Mouse (Mus musculus) liver, postnatal 0 days (tissue): Measurements from ENCODE around the gene Cyp26b1.

Source experiments
- CTCF ChIP-seq: sonication (generic); IDR thresholded peaks from 2 replicates; pipeline ENCODE4 v1.5.1; 2016; ENCODE audit warnings: antibody characterized with exemption, low read depth
- EP300 ChIP-seq: IDR thresholded peaks from 2 replicates; pipeline ENCODE4 v1.6.1; 2016; ENCODE audit warnings: antibody characterized with exemption, low read depth, mild to moderate bottlenecking

DNA sequence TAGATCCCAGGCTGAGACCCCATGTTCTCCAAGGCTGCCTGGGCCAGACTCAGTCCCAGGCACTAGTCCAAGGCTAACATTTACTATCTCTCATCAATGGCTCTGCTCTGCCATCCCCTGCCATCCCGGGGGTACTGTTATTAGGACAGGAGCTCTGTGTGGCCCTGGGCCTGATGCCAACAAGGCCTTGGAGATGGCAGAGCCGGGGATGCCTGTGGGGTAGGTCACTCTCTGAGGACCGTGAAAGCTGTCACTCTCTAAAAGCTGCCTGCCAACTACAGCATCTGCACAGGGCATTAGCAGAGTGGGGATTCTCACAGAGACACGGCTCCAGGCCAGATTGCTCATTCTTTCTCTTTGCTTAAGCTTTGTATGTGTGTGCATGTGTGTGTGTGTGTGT is 26.0 kb downstream of the Cyp26b1 start:
- TF ChIP-seq CTCF, result no peak
- no peak for TF ChIP-seq EP300
